Mouse (Mus musculus): ENCODE results near the gene Slc25a30. TPM values are rescaled to one million over a fixed set of nuclear protein-coding genes. Genes with fewer than 3 reads are reported as not detected.

Gene Slc25a30
- total and polyA plus RNA-seq, 3 experiments: 9.6 to 18.2 (median 17.0) TPM

DNA sequence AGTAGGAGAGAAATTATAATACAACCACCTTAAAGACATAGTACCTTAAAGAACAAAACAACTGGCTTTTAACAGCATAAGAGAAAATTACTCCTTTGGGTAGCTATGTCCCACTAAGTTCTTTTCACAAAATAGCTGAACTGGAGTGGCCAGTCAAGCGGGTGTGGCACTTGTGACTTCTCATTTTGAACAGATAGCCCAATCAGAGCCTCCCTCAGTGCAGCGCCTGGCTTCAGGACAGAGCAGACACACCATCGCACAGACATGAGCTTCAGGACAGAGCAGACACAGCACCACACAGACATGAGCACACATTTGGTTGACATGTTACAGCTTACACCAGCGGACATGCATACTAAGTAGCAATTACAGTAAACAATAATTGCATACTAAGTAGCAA lies 35.8 kb downstream of the Slc25a30 start:
- no peak overlapping the region for H3K9ac ChIP-seq (ENCODE audit: insufficient read depth, low read depth)
- no peak overlapping the region for H3K4me3 ChIP-seq (replicated peaks in 1 of 3; ENCODE audit: low read depth in 2 of 3, low read length in 2 of 3, poor library complexity in 1 of 3)
- TF ChIP-seq ZKSCAN1 (IDR thresholded peaks at IDR 0.05; ENCODE audit: borderline replicate concordance, low read depth, low read length) (no peak), EP300 (IDR thresholded peaks at IDR 0.05; ENCODE audit: low read length) (no peak), CTCF (conservative IDR thresholded peaks at IDR 0.05 in 1 of 2, IDR thresholded peaks at IDR 0.05 in 1 of 2; ENCODE audit: low read depth in 2 of 2, low read length in 2 of 2) (no peak), SIN3A (IDR thresholded peaks at IDR 0.05; ENCODE audit: low read length) (no peak), USF2 (conservative IDR thresholded peaks at IDR 0.05; ENCODE audit: low read depth, low read length) (no peak), HCFC1 (IDR thresholded peaks at IDR 0.05; ENCODE audit: low read depth, low read length) (no peak), PAX5 (IDR thresholded peaks at IDR 0.05; ENCODE audit: low read length) (no peak), TCF12 (IDR thresholded peaks at IDR 0.05; ENCODE audit: low read depth, low read length) (no peak), SMC3 (IDR thresholded peaks at IDR 0.05; ENCODE audit: low read depth, low read length) (no peak), ZC3H11A (IDR thresholded peaks at IDR 0.05; ENCODE audit: low read depth, low read length) (no peak), MAX (IDR thresholded peaks at IDR 0.05; ENCODE audit: low read length) (no peak), IRF4 (IDR thresholded peaks at IDR 0.05; ENCODE audit: low read depth, low read length) (no peak), NRF1 (IDR thresholded peaks at IDR 0.05; ENCODE audit: low read depth, low read length) (no peak), ETS1 (conservative IDR thresholded peaks at IDR 0.05; ENCODE audit: low read depth, low read length) (no peak), POLR2A (IDR thresholded peaks at IDR 0.05; ENCODE audit: low read depth, low read length) (no peak), BHLHE40 (IDR thresholded peaks at IDR 0.05; ENCODE audit: low read depth, low read length) (no peak), MAFK (IDR thresholded peaks at IDR 0.05; ENCODE audit: insufficient replicate concordance, low read length) (no peak)
- H3K27me3 ChIP-seq (replicated peaks): no peaks in the 10 kb centered on the region
- no peak overlapping the region for H3K27ac ChIP-seq (ENCODE audit: insufficient read depth, low read depth)
- H3K9me3 ChIP-seq (replicated peaks; ENCODE audit: low read length): no peaks in the 10 kb centered on the region
- dilution Hi-C loops (cut with MboI; ENCODE audit: extremely low pct_ligation_motif_present, extremely low pct_unique_long_range_greater_than_20kb, low sequenced_read_pairs) (no loop called here), in situ Hi-C loops (cut with MboI; ENCODE audit: low pct_ligation_motif_present, low pct_unique_long_range_greater_than_20kb, low sequenced_read_pairs) (no loop called here)
- no peak overlapping the region for H3K4me2 ChIP-seq (ENCODE audit: insufficient read depth, low read depth, poor library complexity, severe bottlenecking)
- peaks cover 13 to 44% of the 10 kb centered on the region in 2 experiments for H3K36me3 ChIP-seq (replicated peaks in 1 of 2; ENCODE audit: control insufficient read depth in 1 of 2, insufficient read depth in 1 of 2, low read length in 1 of 2)
- no peak for DNase-seq (ENCODE audit: extremely low read depth)
- peaks cover 5 to 37% of the 10 kb centered on the region in 2 experiments for H3K4me1 ChIP-seq (ENCODE audit: control insufficient read depth in 1 of 2, insufficient read depth in 2 of 2)
- peaks cover 63% of the 10 kb centered on the region for H3K79me2 ChIP-seq (replicated peaks; ENCODE audit: control insufficient read depth, extremely low read depth, insufficient read depth, poor library complexity, severe bottlenecking)

GRCm38 (mm10) chr14:75749123-75749522 lies 37.7 kb downstream of the Slc25a30 start:
- dilution Hi-C loops (cut with MboI; ENCODE audit: extremely low pct_ligation_motif_present, extremely low pct_unique_long_range_greater_than_20kb, low sequenced_read_pairs): no loop called here
- H3K4me2 ChIP-seq (ENCODE audit: insufficient read depth, low read depth, poor library complexity, severe bottlenecking): no peak overlapping the region
- no peak overlapping the region for H3K27ac ChIP-seq (ENCODE audit: insufficient read depth, low read depth)
- DNase-seq (ENCODE audit: extremely low read depth): no peak
- H3K79me2 ChIP-seq (replicated peaks; ENCODE audit: control insufficient read depth, extremely low read depth, insufficient read depth, poor library complexity, severe bottlenecking): peaks cover 62% of the 10 kb centered on the region
- no peak for TF ChIP-seq GABPA (IDR thresholded peaks at IDR 0.05; ENCODE audit: insufficient replicate concordance, low read depth, low read length)
- no peak for TF ChIP-seq PAX5 (IDR thresholded peaks at IDR 0.05; ENCODE audit: low read length)
- no peak for TF ChIP-seq MAX (IDR thresholded peaks at IDR 0.05; ENCODE audit: low read length)
- TF ChIP-seq TCF12 (IDR thresholded peaks at IDR 0.05; ENCODE audit: low read depth, low read length): no peak
- no peak for TF ChIP-seq RCOR1 (conservative IDR thresholded peaks at IDR 0.05; ENCODE audit: low read depth, low read length)
- peaks cover 17 to 59% of the 10 kb centered on the region in 2 experiments for H3K36me3 ChIP-seq (replicated peaks in 1 of 2; ENCODE audit: control insufficient read depth in 1 of 2, insufficient read depth in 1 of 2, low read length in 1 of 2)
- no peak overlapping the region for H3K9ac ChIP-seq (ENCODE audit: insufficient read depth, low read depth)
- H3K4me3 ChIP-seq (replicated peaks in 1 of 3; ENCODE audit: low read depth in 2 of 3, low read length in 2 of 3, poor library complexity in 1 of 3): no peak overlapping the region
- H3K9me3 ChIP-seq (replicated peaks; ENCODE audit: low read length): no peaks in the 10 kb centered on the region
- in situ Hi-C loops (cut with MboI; ENCODE audit: low pct_ligation_motif_present, low pct_unique_long_range_greater_than_20kb, low sequenced_read_pairs): no loop called here
- H3K27me3 ChIP-seq (replicated peaks): no peaks in the 10 kb centered on the region
- peaks cover 5 to 37% of the 10 kb centered on the region in 2 experiments for H3K4me1 ChIP-seq (ENCODE audit: control insufficient read depth in 1 of 2, insufficient read depth in 2 of 2)
